Mouse (Mus musculus) intestine, postnatal 0 days (tissue): ENCODE results near the gene Efcab7. TPM values are rescaled to one million over a fixed set of nuclear protein-coding genes. Genes with fewer than 3 reads are reported as not detected.

Experiments
- ATAC-seq: fragments of 200-750 bp; cut with Nextera tagmentation; 2 replicates; pipeline ENCODE4 v1.8.0; 2017; ENCODE audit warnings: mild to moderate bottlenecking, moderate TSS enrichment, moderate library complexity
- H3K27ac ChIP-seq: fragments of 300-500 bp; sonication (generic); 2 replicates; pipeline ENCODE4 v1.5.1; 2014; ENCODE audit warnings: mild to moderate bottlenecking, low read depth, low read length, moderate library complexity
- H3K27me3 ChIP-seq: fragments of 300-500 bp; sonication (generic); replicated peaks from 2 replicates; pipeline ENCODE4 v1.6.1; 2014; ENCODE audit warnings: low read length, mixed read lengths; ENCODE audit not compliant: control insufficient read depth, insufficient read depth
- H3K36me3 ChIP-seq: fragments of 300-500 bp; sonication (generic); 2 replicates; pipeline ENCODE4 v1.6.1; 2014; ENCODE audit warnings: mild to moderate bottlenecking, moderate library complexity; ENCODE audit not compliant: control insufficient read depth, insufficient read depth
- H3K4me1 ChIP-seq: fragments of 300-500 bp; sonication (generic); replicated peaks from 2 replicates; pipeline ENCODE4 v1.6.1; 2014; ENCODE audit warnings: antibody characterized with exemption, low read length, mixed read lengths; ENCODE audit not compliant: control insufficient read depth, insufficient read depth
- H3K4me2 ChIP-seq: fragments of 300-500 bp; sonication (generic); replicated peaks from 2 replicates; pipeline ENCODE4 v1.6.1; 2014; ENCODE audit warnings: low read depth, mild to moderate bottlenecking, moderate library complexity
- H3K4me3 ChIP-seq: fragments of 300-500 bp; sonication (generic); 2 replicates; pipeline ENCODE4 v1.5.1; 2014; ENCODE audit warnings: low read depth, low read length
- H3K9ac ChIP-seq: fragments of 300-500 bp; sonication (generic); 2 replicates; pipeline ENCODE4 v1.6.1; 2014; ENCODE audit warnings: mild to moderate bottlenecking, low read depth, low read length
- H3K9me3 ChIP-seq: fragments of 300-500 bp; sonication (generic); 2 replicates; pipeline ENCODE4 v1.6.1; 2016; ENCODE audit warnings: mixed run types; ENCODE audit not compliant: control insufficient read depth
- CTCF ChIP-seq: sonication (generic); IDR thresholded peaks from 2 replicates; pipeline ENCODE4 v1.5.1; 2016; ENCODE audit warnings: low read depth, mild to moderate bottlenecking, control low read depth, antibody characterized with exemption, moderate library complexity
- WGBS: fragments of 180-500 bp; shearing (Covaris S2); extraction: QIAGEN DNeasy Blood & Tissue Kit; methylation state at CpG from one replicate; pipeline ENCODE4 v1.1.7; 2014; 5-methylcytosine and 5-hydroxymethylcytosine counted together
- polyA plus RNA-seq: library from polyadenylated mRNA; unstranded; fragments of >200 nt; fragmentation: Nextera tagmentation; extraction: Ambion mirVana; gene quantifications from 2 replicates; pipeline ENCODE4 v1.2.1, GENCODE M21; 2015

Efcab7 gene
- 5.5 and 6.3 TPM in 2 replicates for polyA plus RNA-seq

- Histone ChIP-seq H3K4me2 (peak within 1 kb of the TSS; percentile 75), H3K9ac (peak within 1 kb of the TSS; percentile 74), H3K4me3 (peak within 1 kb of the TSS; percentile 93), H3K9me3 (no peaks in the 10 kb centered on the region), H3K27ac (peak within 1 kb of the TSS; percentile 41; the same call in 1 of the 2 replicates), H3K36me3 (no peaks in the 10 kb centered on the region), H3K4me1 (no peaks in the 10 kb centered on the region), H3K27me3 (no peaks in the 10 kb centered on the region)
- under 1% methylated on average over 48 of the region's 48 CpGs for WGBS
- peak; percentile 87 for ATAC-seq
- 0 out of 2 replicates have a peak, but pooled peaks have one; percentile 2 for TF ChIP-seq CTCF
Measured at GRCm38 (mm10) chr4:99829094-99830073, at the start of gene Efcab7. TSS of gene Efcab7 (plus strand) at chr4:99829198.

GRCm38 (mm10) chr4:99792365-99792764, 36.6 kb upstream of the Efcab7 start:
- no peak for TF ChIP-seq CTCF
- Histone ChIP-seq H3K9ac (no peak overlapping the region), H3K4me3 (no peak overlapping the region), H3K27ac (no peak overlapping the region), H3K4me2 (no peak overlapping the region), H3K36me3 (no peaks in the 10 kb centered on the region; the same call in 1 of the 2 replicates), H3K4me1 (no peaks in the 10 kb centered on the region), H3K27me3 (no peaks in the 10 kb centered on the region), H3K9me3 (no peaks in the 10 kb centered on the region)
- WGBS, result 89% methylated on average over 6 of the region's 6 CpGs
- no peak for ATAC-seq

DNA sequence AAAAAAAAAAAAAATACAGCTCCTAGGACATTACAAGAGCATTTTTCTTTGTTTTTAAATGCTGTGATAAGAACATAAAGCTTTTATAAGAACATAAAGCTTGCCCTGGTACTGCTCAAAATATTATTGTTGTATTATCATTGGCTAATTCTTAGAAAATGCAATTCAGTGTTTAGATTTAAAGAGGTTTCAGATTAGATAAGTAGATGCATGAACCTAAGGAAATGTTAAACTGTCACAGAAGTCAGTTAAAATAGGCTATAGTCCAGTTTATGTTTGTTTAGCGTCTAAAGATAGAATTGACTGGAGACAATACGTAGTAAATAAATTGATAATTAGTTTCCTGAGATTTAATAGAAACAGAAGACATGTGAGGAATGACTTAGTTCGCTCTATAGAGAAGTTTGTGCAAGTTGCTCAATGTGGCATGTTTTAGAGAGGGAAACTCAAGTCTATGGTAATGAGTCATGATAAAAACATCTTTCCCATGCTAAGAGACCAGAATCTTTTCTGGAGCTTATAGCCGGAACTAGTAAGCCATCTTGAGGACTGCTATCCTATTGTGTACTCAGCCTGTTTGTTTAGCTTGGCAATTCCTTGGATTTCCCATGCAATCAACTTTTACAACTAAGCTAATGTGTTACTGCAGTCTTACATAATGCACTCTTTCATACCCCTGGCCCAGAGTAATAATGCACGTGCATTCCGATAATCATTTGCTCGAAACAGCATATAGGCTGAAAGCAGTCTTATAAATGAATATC, 12.1 kb upstream of the Efcab7 start:
- H3K9me3 ChIP-seq, result no peaks in the 10 kb centered on the region

DNA sequence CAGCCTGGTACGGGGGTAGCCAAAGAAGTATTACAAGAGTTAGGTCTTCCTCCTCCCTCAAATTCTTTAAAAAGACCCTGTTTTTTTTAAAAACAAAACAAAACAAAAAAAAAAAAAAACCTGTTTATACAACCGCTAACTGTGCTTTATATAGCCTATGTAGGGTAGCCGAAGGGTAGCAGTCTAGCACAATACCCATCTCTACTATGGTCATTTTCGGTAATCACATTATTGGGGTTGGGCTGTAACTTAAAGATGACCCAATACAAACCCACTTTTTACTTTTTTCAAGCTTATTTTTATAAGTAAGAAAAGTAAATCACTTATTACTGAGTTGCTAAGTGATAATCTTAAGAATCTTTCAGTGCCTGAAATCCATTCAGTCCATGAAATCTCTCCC, 661 bp upstream of the Efcab7 start:
- Histone ChIP-seq H3K4me3 (peak overlapping the region; percentile 93), H3K9me3 (no peaks in the 10 kb centered on the region), H3K27me3 (no peaks in the 10 kb centered on the region), H3K4me1 (no peaks in the 10 kb centered on the region), H3K36me3 (no peaks in the 10 kb centered on the region), H3K4me2 (peak overlapping the region; percentile 75), H3K27ac (no peak overlapping the region), H3K9ac (no peak overlapping the region; the same call in 1 of the 2 replicates)
- TF ChIP-seq CTCF, result no peak
- 53% methylated on average over 4 of the region's 4 CpGs for WGBS
- ATAC-seq, result no peak

More for the DNA sequence above, 12.1 kb upstream of the Efcab7 start:
- TF ChIP-seq CTCF, result no peak
- H3K9ac ChIP-seq, result no peak overlapping the region
- no peaks in the 10 kb centered on the region for H3K4me1 ChIP-seq
- no peaks in the 10 kb centered on the region for H3K27me3 ChIP-seq
- WGBS, result 37% methylated on average over 7 of the region's 7 CpGs
- no peaks in the 10 kb centered on the region for H3K36me3 ChIP-seq
- peak overlapping the region; percentile 14; the same call in 1 of the 2 replicates for H3K4me2 ChIP-seq
- no peak overlapping the region for H3K4me3 ChIP-seq
- no peak overlapping the region for H3K27ac ChIP-seq
- ATAC-seq, result peak; percentile 99

GRCm38 (mm10) chr4:99828739-99829093, 282 bp upstream of the Efcab7 start:
- peak overlapping the region; percentile 74 for H3K9ac ChIP-seq
- H3K4me2 ChIP-seq, result peak overlapping the region; percentile 75
- no peaks in the 10 kb centered on the region for H3K27me3 ChIP-seq
- H3K36me3 ChIP-seq, result no peaks in the 10 kb centered on the region
- no peaks in the 10 kb centered on the region for H3K9me3 ChIP-seq
- no peaks in the 10 kb centered on the region for H3K4me1 ChIP-seq
- 0 out of 2 replicates have a peak, but pooled peaks have one; percentile 31 for ATAC-seq
- under 1% methylated on average over 7 of the region's 7 CpGs for WGBS
- peak overlapping the region; percentile 93 for H3K4me3 ChIP-seq
- peak overlapping the region; percentile 41; the same call in 1 of the 2 replicates for H3K27ac ChIP-seq
- TF ChIP-seq CTCF, result no peak

- H3K9ac ChIP-seq, result no peak overlapping the region
- no peak overlapping the region for H3K4me3 ChIP-seq
- no peaks in the 10 kb centered on the region for H3K27me3 ChIP-seq
- ATAC-seq, result no peak
- peak; percentile 72 for TF ChIP-seq CTCF
- no peaks in the 10 kb centered on the region for H3K9me3 ChIP-seq
- H3K4me2 ChIP-seq, result no peak overlapping the region
- no peak overlapping the region for H3K27ac ChIP-seq
- no peaks in the 10 kb centered on the region for H3K4me1 ChIP-seq
- H3K36me3 ChIP-seq, result no peaks in the 10 kb centered on the region
Measured at GRCm38 (mm10) chr4:99881882-99882281, 52.9 kb downstream of the Efcab7 start.
